Mouse (Mus musculus) gastrocnemius, adult 2 months (tissue): ENCODE data around the gene Dnah5. TPM values are rescaled to one million over a fixed set of nuclear protein-coding genes. Genes with fewer than 3 reads are reported as not detected.
"Not testable (repeated sequence)": the region's sequence is repeated elsewhere in the genome, so short reads cannot be mapped to it uniquely, and the experiment has no call there.

ENCODE experiments used
- DNase-seq: peaks from one replicate; pipeline ENCODE4 v3.0.0; 2022
- H3K27ac ChIP-seq: fragments of 200-600 bp; 2 replicates; pipeline ENCODE4 v1.8.1; 2022; ENCODE audit warnings: mild to moderate bottlenecking
- H3K4me3 ChIP-seq: fragments of 200-600 bp; 2 replicates; pipeline ENCODE4 v1.8.1; 2022; ENCODE audit warnings: mild to moderate bottlenecking, moderate library complexity
- CTCF ChIP-seq: fragments of 200-600 bp; IDR thresholded peaks from 2 replicates; pipeline ENCODE4 v1.8.1; 2022; ENCODE audit warnings: antibody characterized with exemption, mild to moderate bottlenecking, moderate library complexity
- intact Hi-C: fragments of 180-260 bp; cut with DNase I; formaldehyde crosslinking; loops from one replicate; pipeline ENCODE4 v1.15.1; 2025
- total RNA-seq, 2 experiments: library from RNA; stranded (reverse); gene quantifications; 2 replicates each; pipeline ENCODE4 v1.2.3; 2021

Dnah5 gene
- total RNA-seq, 2 experiments from 2014 or later = not detected

DNA sequence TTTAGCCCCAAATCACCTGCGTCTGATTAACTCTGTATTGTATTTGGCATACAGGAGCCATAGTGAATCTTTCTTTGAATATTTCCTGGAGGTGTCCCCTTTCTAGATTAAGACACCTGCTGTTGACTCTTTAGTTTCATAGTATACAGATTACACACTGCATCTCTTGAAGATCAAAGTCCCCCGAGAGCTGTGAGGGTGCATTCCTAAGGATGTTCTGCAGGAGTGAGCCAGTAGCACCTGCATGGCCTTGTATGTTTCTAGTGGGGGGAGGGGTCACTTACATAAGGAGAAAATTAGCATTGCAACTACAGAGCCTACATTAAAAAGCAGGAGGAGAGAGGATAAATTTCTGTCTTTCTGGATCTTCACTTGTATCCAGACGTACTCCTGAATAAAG lies 201.1 kb downstream of the Dnah5 start:
- Histone ChIP-seq H3K4me3 (no peak overlapping the region), H3K27ac (no peak overlapping the region)
- intact Hi-C loops = no loop called here
- TF ChIP-seq CTCF = no peak
- no peak for DNase-seq

DNA sequence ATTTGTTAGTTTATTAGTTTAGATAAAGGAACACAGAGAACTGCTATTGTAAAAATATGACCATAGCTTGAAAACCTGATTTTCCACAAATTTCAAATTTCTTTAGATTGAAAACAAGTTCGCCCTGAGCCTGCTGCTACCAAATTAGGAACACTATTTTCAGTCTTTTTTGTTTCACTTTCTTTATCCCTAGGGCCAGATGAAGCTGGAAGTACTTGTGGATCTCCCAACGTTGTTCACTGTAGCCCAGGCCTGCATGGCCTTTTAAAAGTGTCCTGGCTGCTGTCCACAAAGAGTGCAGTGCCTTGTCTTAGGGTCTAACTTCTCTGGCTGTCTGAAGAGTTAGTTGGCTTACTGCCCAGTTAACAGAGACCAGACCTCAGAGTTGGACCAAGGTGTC lies 201.6 kb downstream of the Dnah5 start:
- intact Hi-C loops = no loop called here

DNA sequence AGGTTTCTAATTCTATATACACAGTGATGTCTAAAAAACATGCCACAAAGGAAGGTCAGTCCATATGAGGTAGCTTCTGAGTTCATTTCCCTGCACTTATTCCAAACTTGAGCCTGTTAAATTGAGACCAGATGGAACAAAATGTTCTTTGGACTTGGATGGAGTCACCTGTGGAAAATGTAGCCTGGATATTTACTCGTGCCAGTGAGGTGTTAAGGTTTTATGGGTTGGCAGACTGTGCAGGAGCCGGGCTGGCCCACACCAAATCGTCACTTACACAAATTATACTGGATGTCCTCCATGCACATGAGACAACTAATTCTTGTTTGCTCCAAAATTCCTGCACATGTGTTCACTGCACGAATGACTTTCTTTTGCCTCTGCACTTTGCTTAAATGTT lies 236.2 kb downstream of the Dnah5 start:
- intact Hi-C loops = no loop called here
- no peak for TF ChIP-seq CTCF
- DNase-seq = no peak
- H3K4me3 ChIP-seq = no peak overlapping the region
- no peak overlapping the region for H3K27ac ChIP-seq

More for the DNA sequence above, 201.6 kb downstream of the Dnah5 start:
- DNase-seq = no peak
- Histone ChIP-seq H3K4me3 (no peak overlapping the region), H3K27ac (no peak overlapping the region)
- no peak for TF ChIP-seq CTCF

DNA sequence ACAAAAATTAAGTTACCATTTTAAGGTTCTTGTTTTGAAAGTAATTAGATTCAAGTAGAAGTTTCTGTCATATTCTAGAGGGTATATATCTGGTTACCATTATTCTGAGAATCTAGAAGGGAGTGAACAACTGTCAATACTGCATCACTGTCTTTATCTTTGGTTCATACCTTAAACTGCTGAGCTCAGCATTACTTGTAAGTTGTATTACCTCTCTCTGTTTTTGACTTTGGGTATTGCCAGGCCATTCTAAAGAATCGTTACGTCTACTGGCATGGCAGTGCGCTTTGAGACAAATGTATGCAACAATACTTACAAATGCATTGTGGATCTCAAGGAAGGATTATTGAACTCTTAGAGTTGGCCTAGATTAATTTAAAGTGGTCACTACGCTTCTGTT lies 240.9 kb downstream of the Dnah5 start:
- H3K4me3 ChIP-seq = no peak overlapping the region
- no peak for TF ChIP-seq CTCF
- no peak overlapping the region for H3K27ac ChIP-seq
- intact Hi-C loops = no loop called here
- no peak for DNase-seq

DNA sequence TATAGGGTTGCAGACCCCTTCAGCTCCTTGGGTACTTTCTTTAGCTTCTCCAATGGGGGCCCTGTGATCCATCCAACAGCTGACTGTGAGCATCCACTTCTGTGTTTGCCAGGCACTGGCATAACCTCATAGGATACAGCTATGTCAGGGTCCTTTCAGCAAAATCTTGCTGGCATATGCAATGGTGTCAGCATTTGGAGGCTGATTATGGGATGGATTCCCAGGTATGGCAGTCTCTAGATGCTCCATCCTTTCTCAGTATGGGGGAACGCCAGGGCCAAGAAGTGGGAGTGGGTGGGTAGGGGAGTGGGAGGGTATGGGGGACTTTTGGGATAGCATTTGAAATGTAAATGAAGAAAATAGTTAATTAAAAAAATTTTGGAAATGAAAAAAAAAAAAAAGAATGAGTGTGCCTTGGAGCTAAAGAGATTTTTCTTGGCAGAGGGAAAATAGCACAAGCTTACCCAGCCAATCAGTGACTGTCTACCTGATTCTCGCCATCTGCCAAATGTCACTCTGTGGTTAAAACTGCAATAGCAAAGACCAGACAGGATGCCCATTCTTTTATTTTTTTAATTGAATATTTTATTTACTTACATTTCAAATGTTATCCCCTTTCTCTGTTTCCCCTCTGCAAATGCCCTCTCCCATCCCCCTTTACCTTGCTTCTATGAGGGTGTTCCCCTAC lies 257.7 kb downstream of the Dnah5 start:
- intact Hi-C loops, H3K4me3 ChIP-seq, H3K27ac ChIP-seq, DNase-seq: not testable (repeated sequence)

DNA sequence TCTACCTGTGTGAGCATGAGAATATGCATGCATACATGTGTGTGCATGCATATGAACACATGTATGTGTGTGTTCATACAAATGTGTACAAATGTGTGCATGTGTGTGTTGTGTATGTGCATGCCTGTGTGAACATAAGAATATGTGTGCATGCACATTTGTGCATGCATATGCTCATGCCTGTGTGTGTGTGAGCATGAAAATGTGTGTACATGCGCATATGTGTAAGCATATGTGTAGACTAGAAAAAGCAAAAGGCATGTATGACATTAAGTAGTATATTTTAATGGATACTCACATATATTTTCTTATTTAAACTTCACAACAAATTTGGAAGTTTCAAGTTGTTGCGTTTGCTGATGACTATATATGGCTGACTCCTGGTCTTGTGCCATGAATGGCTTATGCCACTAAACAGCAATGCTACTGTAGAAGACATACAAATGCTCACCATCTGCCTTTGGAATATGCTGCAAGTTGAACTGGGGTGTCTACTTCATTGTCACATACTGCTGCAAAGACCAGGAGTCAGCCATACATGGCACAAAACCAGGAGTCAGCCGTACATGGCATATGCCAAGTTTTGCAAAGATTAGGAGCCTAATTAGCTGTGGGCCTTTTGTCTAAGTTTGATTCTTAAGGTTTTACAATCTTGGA lies 263.2 kb downstream of the Dnah5 start:
- DNase-seq = no peak
- Histone ChIP-seq H3K4me3 (no peak overlapping the region), H3K27ac (no peak overlapping the region)
- intact Hi-C loops = no loop called here
- TF ChIP-seq CTCF = no peak

DNA sequence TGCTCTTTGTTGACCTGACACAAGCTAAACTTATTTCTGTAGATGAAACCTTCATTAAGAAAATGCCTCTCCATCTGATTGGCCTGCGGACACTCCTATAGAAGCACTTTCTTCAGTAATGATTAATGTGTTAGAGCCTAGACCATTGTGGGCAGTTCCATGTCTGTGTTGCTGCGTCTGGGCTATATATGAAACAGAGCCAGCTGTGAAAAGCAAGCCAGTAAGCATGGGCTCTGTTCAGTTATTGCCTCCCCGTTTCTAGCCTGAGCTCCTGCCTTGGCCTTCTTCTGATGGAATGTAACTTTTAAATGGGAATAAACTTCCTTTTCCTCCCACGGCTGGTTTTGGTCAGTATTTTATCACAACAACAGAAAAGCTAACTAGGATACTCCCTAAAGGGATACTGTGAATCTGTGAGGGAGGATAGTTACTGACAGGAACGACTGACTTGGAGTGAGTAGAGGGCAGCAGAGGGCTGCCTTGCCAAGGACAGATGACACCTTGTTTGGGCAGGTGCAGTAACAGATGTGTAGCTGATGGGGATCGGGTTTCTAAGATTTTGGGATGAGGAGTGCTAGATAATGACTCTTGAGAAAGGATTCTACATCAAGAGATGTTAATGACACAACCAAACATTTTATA lies 270.3 kb downstream of the Dnah5 start:
- intact Hi-C loops = no loop called here
- Histone ChIP-seq H3K4me3 (no peak overlapping the region), H3K27ac (no peak overlapping the region)
- DNase-seq = no peak
- no peak for TF ChIP-seq CTCF

DNA sequence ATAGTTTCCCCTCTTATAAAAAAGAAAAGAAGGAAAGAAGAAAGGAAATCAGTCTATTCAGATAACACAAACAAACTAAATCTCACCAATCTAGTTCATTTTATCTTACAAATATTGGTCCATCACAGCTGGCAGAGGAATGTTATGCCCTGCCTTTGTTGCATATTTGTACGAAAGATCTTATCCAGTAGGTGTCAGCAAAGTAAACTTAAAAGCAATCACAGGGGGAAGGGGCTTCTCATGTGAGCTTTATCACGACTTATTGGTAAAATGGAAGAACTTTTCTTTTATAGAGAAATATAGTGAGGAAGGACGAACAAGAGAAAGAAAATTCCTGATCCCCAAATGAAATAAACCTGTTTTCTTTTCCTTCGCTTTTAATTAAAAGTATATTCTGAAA lies 299.3 kb downstream of the Dnah5 start:
- TF ChIP-seq CTCF = no peak

DNA sequence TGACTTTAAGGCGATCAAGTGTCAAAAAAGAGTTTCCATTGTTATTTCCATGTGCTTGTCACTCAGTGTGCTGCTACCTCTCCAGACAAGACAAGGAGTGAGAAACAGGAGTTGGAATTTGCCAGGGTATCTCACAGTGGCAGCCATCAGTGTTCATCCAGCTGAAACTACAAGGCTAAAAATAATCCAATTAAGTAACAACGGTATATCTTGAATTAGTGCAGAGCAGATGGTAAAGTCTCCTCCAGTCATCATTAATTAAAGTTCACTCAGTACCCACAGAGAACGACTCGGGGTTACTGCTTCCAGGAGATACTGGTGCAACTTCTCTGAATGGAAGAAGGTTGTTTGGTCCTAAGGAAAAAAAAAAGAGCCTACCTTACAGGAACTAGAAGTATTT lies 311.6 kb downstream of the Dnah5 start:
- DNase-seq = no peak
- Histone ChIP-seq H3K27ac (no peak overlapping the region), H3K4me3 (no peak overlapping the region)
- no peak for TF ChIP-seq CTCF
- intact Hi-C loops = no loop called here

More for the DNA sequence above, 299.3 kb downstream of the Dnah5 start:
- no peak overlapping the region for H3K4me3 ChIP-seq
- no peak for DNase-seq
- intact Hi-C loops = no loop called here
- no peak overlapping the region for H3K27ac ChIP-seq

Other genes starting within 250 kb of the Dnah5 start
- gene Trio, start 177.9 kb upstream of the Dnah5 start, total RNA-seq = 10 to 100 TPM; 35.3 to 43.2 TPM